Mouse (Mus musculus) neutrophil, adult 83 days (primary cell): Measurements from ENCODE around the gene Med29. TPM values are rescaled to one million over a fixed set of nuclear protein-coding genes. Genes with fewer than 3 reads are reported as not detected.

Source experiments
- total RNA-seq, 2 experiments: library from RNA; stranded (reverse); gene quantifications; one replicate each; pipeline ENCODE4 v1.2.4; 2023

Gene Med29
- total RNA-seq, result 10 to 100 TPM in 1 of 2 experiments, 1 to 10 TPM in 1; 7.4 to 10.8 TPM

DNA sequence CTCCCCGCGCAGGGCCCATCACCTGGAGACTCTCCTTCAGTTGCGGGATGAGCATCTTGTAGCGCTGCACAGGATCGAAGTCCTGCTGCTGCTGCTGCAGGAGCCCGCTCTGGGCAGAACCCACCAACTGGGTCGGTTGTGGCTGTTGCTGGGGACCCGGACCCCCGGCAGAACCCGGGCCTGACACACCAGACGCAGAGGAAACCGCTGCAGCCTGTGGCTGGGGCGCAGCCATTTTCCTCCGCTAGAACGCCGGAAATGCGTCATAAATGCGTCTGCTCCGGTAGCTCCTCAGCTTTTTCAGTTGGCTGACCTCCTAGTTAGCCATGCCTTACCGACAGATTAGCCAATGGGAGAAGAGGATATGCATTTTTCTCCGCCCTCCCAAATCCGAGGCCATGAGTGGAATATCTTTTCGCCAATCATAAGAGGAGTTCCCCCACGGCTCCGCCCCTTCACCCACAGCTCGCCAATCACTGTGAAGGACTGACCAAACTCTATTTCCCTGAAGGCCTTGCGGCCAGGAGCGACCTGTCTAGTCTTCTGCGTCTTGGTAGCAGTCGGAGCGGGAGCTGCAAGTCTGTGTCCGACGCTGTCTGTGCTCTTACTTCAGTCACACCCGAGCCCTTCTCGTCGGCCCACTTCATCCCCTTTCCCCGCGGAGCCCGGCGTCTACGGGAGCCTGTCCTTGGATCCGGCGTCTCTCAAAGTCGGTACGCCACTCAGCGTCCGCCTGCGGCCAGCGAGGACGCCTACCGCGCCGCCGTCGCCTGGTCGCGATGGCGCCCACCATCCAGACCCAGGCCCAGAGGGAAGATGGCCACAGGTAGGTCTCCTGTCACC lies at the start of gene Med29, which contains the start of gene Paf1:
Gene Med29, minus strand, starts transcription at position 280 of the 843 bp plus-strand sequence.
Gene Paf1, plus strand, starts transcription at position 523 of the 843 bp plus-strand sequence.

DNA sequence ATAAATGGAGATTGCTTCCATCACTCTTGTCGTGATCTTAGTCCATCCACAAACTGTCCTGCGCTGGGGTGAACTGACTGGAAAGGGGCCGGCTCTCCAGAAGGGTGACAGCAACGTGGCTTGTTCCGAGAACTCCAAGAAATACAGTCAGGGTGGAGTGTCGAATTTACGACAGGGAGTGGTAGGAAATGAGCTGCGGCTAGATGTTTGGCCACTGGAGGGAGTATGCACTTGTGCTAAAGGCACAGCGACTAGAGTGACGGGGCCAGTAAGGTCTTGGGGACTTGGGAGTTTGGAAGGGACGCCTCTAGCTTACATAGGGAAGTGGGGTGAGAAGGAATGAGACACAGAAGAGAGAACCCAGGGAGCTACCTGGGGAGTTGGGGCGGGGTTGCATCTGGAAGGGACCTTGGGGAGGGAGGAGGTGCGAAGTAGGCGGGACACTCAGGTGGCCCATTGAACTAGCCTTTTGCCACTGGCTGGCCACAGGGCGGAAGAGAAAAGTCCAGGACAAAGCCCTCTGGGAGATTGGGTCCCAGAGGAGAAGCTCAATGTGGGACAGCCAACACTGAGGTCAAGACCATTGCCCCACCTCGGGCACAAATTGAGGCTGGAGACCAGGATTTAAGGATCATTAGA lies 44.5 kb upstream of the Med29 start, which contains the start of gene Gmfg:
Gene Gmfg, plus strand, starts transcription at position 516 of the 639 bp plus-strand sequence.

DNA sequence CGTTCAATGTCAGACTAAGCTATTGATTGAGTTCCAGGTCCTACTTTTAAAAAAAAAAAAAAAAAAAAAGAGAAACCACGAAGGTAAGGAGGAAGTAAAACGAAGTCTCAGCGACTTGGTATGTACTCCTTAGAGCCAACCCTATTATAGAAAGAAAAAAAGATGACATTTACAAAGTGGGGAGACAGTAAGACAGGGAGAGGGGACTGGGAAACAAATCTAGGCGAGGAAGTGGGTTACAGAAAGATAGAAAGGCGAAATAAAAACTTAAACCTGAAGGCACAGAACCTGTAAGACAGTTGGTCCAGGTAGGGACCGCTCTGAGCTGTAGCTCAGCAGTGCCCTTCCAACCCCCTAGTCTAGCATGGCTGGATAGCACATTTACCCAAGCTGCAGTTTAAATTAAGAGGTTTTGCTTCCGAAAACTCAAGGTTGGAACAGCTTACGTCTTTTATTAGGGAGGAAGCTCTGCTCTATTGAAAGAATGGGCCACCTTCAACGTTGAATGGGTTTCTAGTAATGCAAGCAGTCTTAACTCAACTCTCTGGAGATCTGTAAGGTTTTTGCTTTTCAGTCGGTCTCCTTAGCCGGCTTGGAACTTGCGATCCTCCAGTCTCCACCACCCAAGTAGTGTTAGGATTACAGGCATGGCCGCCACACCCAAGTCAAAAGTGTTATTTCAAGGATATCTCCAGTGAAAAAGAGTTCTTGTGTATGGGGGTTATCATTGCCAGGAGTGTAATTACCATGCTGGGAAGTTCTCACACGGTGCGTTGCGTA lies 12.1 kb downstream of the Med29 start, which contains the start of gene Zfp36:
Gene Zfp36, minus strand, starts transcription at position 17 of the 780 bp plus-strand sequence.

DNA sequence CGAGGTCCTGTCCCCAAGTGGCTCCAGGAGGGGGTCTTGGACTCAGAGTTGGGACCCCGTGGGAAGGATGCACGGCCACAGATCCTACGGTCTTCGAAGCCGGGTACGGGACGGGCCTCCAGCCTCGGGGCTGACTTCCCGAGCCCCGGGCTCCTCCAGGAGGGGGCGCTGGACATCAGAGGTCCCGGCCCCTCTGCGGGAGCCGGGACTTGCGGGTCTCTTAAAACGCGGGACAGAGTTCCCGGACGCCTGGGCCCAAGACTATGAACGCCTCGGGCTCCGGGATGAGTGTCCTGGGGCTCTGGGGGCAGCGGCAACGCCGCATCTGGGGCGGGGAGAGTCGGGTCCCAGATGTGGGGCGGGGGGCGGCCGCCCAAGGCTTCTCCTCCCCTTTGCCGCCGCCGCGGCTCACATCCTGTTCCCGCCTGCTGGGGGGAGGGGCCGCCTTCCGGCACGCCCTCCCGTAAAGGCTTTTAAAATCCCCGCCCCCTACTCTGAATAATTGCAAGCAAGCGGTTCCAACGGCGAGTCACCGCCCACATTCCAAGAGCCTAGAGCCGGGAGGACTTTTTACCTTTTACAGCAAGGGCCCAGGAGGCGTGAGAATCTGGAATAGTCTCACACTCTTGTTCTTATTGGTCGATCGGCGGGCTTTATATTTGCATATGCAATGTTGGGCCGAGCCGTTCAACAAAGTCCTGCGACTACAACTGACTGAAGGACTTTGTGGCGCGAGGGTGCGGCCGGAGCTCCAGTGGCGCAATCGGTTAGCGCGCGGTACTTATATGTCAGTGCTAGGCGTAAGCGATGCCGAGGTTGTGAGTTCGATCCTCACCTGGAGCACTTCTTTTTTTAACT lies 20.0 kb downstream of the Med29 start, which contains the start of gene Plekhg2:
Gene Plekhg2, minus strand, starts transcription at position 349 of the 858 bp plus-strand sequence.

DNA sequence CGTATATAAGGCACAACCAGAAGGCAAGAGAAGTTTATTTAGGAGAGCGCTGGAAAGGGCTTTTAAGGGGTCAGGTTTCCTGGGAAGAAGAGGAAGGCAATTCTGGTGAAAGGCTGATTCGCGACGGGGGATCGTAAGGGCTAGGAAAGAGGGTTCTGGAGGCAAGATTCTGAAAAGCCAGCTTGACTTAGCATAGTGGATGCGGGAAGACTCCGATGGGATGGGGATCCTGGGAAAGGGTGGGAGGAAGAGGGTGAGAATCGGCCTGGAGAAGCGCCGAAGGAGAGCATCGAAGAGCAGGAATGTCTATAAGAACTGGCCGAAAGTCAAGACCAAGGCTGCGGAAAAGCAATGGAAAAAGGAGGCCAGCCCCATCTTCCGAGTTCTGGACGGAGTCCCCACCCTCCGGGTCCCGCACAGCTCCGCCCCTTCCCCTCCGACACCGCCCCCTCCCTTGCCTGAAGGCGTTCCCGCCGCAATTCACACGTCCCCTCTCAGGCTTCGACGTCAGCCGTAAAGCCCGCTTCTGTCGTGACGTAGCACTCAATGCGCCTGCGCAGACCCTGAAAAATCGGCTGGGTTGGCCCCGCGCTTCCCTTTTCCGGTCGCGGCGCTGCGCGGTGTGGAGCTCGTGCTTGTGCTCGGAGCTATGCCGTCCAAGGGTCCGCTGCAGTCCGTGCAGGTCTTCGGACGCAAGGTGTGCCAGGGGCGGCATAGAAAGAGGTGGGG lies 42.2 kb downstream of the Med29 start, which contains the start of gene Rps16:
Gene Rps16, plus strand, starts transcription at position 498 of the 729 bp plus-strand sequence.

DNA sequence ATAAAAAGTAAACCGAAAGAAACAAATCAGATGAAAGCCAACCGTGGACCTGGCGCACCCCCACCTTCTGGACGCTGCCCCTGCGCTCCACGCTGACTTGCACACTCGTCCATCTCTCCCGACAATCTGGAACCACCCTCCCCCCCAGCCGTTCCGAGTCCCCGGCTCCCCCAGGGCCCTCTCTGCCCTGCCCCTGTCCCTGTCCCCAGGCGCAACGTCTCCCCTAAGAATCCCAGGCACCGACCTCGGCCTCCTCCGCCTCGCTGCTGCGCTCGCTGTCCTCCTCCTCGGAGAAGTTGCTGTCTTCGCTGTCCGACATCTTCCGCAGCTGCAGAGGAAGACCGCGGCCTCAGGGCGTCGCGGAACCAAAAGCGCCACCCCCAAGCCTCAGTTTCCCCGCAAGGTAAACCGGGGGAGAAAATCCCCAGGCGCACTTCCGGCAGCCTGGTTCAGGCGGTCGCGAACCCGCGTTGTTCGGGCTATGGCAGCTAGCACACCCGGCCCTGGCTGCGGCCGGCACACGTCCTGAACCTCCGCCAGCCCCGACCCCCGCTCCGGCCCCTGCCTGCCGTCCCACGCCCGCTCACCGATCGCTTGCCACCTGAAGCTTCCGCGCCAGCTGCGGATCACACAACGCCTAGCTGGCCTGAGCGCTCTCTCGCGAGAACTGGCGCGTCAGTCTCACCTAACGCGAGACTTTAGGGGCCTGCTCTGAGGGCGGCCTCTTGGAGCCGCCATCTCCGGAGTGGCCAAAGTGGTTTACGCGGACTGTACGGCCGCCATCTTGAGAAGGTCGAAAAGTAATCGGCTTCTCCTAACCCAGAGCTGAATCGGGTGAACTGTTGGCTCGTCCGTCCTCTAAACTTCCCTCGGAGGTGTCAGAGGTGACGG lies 54.2 kb downstream of the Med29 start, which contains the start of gene Supt5:
Gene Supt5, minus strand, starts transcription at position 639 of the 891 bp plus-strand sequence.

Other genes starting within 250 kb of the Med29 start
- gene Fbl, start 223.0 kb downstream of the Med29 start, total RNA-seq, result 10 to 100 TPM; 69.9 to 73.1 TPM
- gene Dyrk1b, start 213.2 kb downstream of the Med29 start, total RNA-seq, result 10 to 100 TPM; 11.1 to 13.9 TPM
- 1 to 10 TPM; 1.2 to 1.5 TPM for gene Eid2, start 124.8 kb downstream of the Med29 start, total RNA-seq
- 1 to 10 TPM; 4.5 to 4.7 TPM for gene Eid2b, start 115.0 kb downstream of the Med29 start, total RNA-seq
- gene Selenov, start 101.5 kb downstream of the Med29 start, total RNA-seq, result not detected
- not detected for gene Dll3, start 90.5 kb downstream of the Med29 start, total RNA-seq
- 10 to 100 TPM; 24.3 to 28.2 TPM for gene Timm50, start 80.6 kb downstream of the Med29 start, total RNA-seq
- gene Supt5, start 54.0 kb downstream of the Med29 start, total RNA-seq, result 10 to 100 TPM; 72.6 to 73.5 TPM
- gene Rps16, start 42.1 kb downstream of the Med29 start, total RNA-seq, result 1,000 to 10,000 TPM; 1,040 to 1,142 TPM
- gene Plekhg2, start 20.1 kb downstream of the Med29 start, total RNA-seq, result 10 to 100 TPM; 25.8 to 27.0 TPM
- gene Zfp36, start 12.5 kb downstream of the Med29 start, total RNA-seq, result 1,000 to 10,000 TPM; 2,020 to 2,166 TPM
- 10 to 100 TPM; 59.0 to 65.3 TPM for gene Paf1, start 243 bp upstream of the Med29 start, total RNA-seq
- 100 to 1,000 TPM; 506 TPM for gene Gmfg, start 44.7 kb upstream of the Med29 start, total RNA-seq
- 1 to 10 TPM; 4.0 TPM for gene Lrfn1, start 59.3 kb upstream of the Med29 start, total RNA-seq
- gene Ifnl2, start 117.7 kb upstream of the Med29 start, total RNA-seq, result not detected
- gene Ifnl3, start 130.1 kb upstream of the Med29 start, total RNA-seq, result not detected
- gene Sycn, start 148.2 kb upstream of the Med29 start, total RNA-seq, result not detected
- under 1 TPM; 0.22 to 0.44 TPM for gene Nccrp1, start 154.5 kb upstream of the Med29 start, total RNA-seq
- 10 to 100 TPM; 36.5 to 42.9 TPM for gene Samd4b, start 205.4 kb upstream of the Med29 start, total RNA-seq
- gene Pak4, start 205.5 kb upstream of the Med29 start, total RNA-seq, result 10 to 100 TPM; 12.1 to 12.6 TPM
- not detected for gene Acp7, start 238.6 kb upstream of the Med29 start, total RNA-seq